Mouse (Mus musculus) hindbrain, embryonic 13.5 days (tissue): ENCODE results near the gene Pir. TPM values are rescaled to one million over a fixed set of nuclear protein-coding genes. Genes with fewer than 3 reads are reported as not detected.

ENCODE experiments used
- ATAC-seq: fragments of 200-750 bp; cut with Nextera tagmentation; 2 replicates; pipeline ENCODE4 v1.8.0; 2017; ENCODE audit warnings: moderate TSS enrichment; ENCODE audit not compliant: low FRiP score
- H3K27ac ChIP-seq: fragments of 300-500 bp; sonication (generic); 2 replicates; pipeline ENCODE4 v1.5.1; 2015; ENCODE audit warnings: inconsistent platforms, mild to moderate bottlenecking, moderate library complexity
- H3K27me3 ChIP-seq: fragments of 300-500 bp; sonication (generic); 2 replicates; pipeline ENCODE4 v1.6.1; 2015; ENCODE audit warnings: mild to moderate bottlenecking, inconsistent platforms
- H3K36me3 ChIP-seq: fragments of 300-500 bp; sonication (generic); 2 replicates; pipeline ENCODE4 v1.6.1; 2015; ENCODE audit warnings: mild to moderate bottlenecking, inconsistent platforms
- H3K4me1 ChIP-seq: fragments of 300-500 bp; sonication (generic); replicated peaks from 2 replicates; pipeline ENCODE4 v1.6.1; 2015; ENCODE audit warnings: inconsistent platforms
- H3K4me2 ChIP-seq: fragments of 300-500 bp; sonication (generic); 2 replicates; pipeline ENCODE4 v1.6.1; 2015; ENCODE audit warnings: inconsistent platforms, mild to moderate bottlenecking, moderate library complexity
- H3K4me3 ChIP-seq: fragments of 300-500 bp; sonication (generic); 2 replicates; pipeline ENCODE4 v1.5.1; 2015; ENCODE audit warnings: mild to moderate bottlenecking, inconsistent platforms
- H3K9ac ChIP-seq: fragments of 300-500 bp; sonication (generic); 2 replicates; pipeline ENCODE4 v1.6.1; 2015; ENCODE audit warnings: mild to moderate bottlenecking, inconsistent platforms
- H3K9me3 ChIP-seq: fragments of 300-500 bp; sonication (generic); 2 replicates; pipeline ENCODE4 v1.6.1; 2016; ENCODE audit warnings: inconsistent platforms
- WGBS: fragments of 180-500 bp; shearing (Covaris S2); methylation state at CpG from one replicate; pipeline ENCODE4 v1.1.7; 2015; 5-methylcytosine and 5-hydroxymethylcytosine counted together
- polyA plus RNA-seq: library from polyadenylated mRNA; unstranded; fragments of >200 nt; fragmentation: Nextera tagmentation; extraction: Ambion mirVana; gene quantifications from 2 replicates; pipeline ENCODE4 v1.2.1, GENCODE M21; 2015

Pir gene
- polyA plus RNA-seq, 1 experiment from 2014 or later = 3.9 TPM

DNA sequence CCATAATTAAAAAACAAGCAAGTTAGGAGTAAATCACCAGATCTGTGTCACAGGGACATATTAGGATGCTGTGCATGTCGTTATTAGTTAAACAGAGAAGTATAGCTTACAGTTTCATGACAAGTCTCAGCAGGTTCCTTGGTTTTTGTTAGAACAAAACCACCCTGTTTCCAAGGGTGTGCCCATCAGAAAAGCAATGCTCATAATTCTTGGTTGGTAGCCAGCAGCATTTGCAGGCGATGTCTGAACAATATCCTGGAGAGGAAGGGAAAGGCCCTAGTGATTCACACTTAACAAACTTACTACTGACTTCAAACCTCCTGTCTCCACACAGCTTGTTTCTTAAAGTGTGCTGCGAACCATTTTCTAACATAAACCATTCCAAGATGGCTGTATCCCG, 14.6 kb downstream of the Pir start:
- Histone ChIP-seq H3K4me1 (no peaks in the 10 kb centered on the region), H3K9ac (no peak overlapping the region), H3K4me2 (no peak overlapping the region), H3K27ac (no peak overlapping the region), H3K9me3 (no peaks in the 10 kb centered on the region), H3K36me3 (no peaks in the 10 kb centered on the region), H3K4me3 (no peak overlapping the region), H3K27me3 (peaks cover 2% of the 10 kb centered on the region; the same call in 1 of the 2 replicates)
- 88% methylated on average over 4 of the region's 4 CpGs for WGBS
- ATAC-seq = no peak

DNA sequence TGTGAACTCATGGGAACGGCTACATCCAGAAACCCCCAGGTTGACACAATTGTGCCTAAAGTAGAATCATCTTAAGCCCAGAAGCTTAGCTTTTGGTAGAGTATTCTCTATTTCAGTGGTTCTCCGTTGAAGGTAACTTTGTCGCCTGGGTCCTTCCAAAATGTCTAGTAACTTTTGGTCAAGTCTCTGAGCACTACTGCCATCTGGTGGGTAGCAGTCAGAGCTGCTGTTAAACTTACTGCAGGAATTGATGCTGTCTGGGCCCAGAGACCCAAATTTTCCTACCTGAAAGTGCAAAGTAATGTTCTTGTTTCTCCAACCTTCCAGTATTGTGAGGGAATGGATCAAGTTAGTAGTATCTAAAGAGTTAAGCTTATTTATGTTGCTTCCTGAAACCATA, 17.9 kb downstream of the Pir start:
- no peak for ATAC-seq
- 67% methylated on average over 3 of the region's 3 CpGs for WGBS
- no peak overlapping the region for H3K9ac ChIP-seq
- no peaks in the 10 kb centered on the region for H3K4me1 ChIP-seq
- H3K4me2 ChIP-seq = no peak overlapping the region
- peaks cover 5% of the 10 kb centered on the region; the same call in 1 of the 2 replicates for H3K27me3 ChIP-seq
- no peak overlapping the region for H3K27ac ChIP-seq
- H3K4me3 ChIP-seq = no peak overlapping the region
- no peaks in the 10 kb centered on the region for H3K9me3 ChIP-seq
- no peaks in the 10 kb centered on the region for H3K36me3 ChIP-seq

DNA sequence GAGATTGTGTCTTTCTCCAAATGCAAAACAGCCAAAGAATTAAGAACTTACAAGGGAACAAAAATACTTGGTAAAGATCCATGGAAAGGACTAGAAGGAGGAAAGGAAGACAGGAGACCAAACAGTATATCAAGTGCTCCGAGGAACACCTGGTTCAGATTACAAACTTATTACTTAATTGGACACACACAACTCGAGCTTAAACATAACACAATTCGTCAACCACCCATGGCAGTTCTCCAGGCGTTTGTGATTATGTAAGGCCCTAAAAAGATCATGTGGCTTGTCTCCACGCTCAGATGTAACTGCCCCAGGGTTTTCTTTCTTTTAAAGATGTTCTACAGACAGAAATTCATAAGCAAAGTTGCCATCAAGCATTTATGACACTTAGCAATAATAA, 22.0 kb downstream of the Pir start:
- no peak for ATAC-seq
- 70% methylated on average over 5 of the region's 5 CpGs for WGBS

DNA sequence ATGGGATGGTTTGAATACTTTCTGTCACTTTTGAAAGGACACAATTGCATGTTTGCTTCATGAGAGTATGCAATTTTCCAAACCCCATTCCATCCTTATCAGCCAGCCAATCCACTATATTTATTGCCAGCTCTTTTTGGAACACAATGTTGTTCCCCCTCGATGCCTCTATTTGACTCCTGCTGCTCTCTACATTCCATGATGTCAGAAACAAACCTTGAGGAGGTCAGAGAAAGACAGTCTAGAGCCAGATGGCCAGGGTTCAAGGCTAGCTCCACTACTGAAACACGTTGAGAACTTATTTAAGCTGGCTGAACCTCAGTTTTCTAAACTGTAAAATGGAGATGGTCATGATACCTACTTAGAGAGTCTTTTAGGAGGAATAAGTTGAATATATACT, 37.1 kb downstream of the Pir start:
- no peaks in the 10 kb centered on the region for H3K27me3 ChIP-seq
- no peak overlapping the region for H3K4me3 ChIP-seq
- H3K27ac ChIP-seq = no peak overlapping the region
- ATAC-seq = no peak
- 69% methylated on average over 2 of the region's 2 CpGs for WGBS
- H3K9ac ChIP-seq = no peak overlapping the region
- H3K4me1 ChIP-seq = no peaks in the 10 kb centered on the region
- no peaks in the 10 kb centered on the region for H3K36me3 ChIP-seq
- no peak overlapping the region for H3K4me2 ChIP-seq
- H3K9me3 ChIP-seq = no peaks in the 10 kb centered on the region

More for the DNA sequence above, 22.0 kb downstream of the Pir start:
- H3K9ac ChIP-seq = no peak overlapping the region
- no peak overlapping the region for H3K4me2 ChIP-seq
- H3K4me1 ChIP-seq = no peaks in the 10 kb centered on the region
- H3K9me3 ChIP-seq = no peaks in the 10 kb centered on the region
- H3K27ac ChIP-seq = no peak overlapping the region
- H3K4me3 ChIP-seq = no peak overlapping the region
- H3K27me3 ChIP-seq = peaks cover 5% of the 10 kb centered on the region; the same call in 1 of the 2 replicates
- no peaks in the 10 kb centered on the region for H3K36me3 ChIP-seq

DNA sequence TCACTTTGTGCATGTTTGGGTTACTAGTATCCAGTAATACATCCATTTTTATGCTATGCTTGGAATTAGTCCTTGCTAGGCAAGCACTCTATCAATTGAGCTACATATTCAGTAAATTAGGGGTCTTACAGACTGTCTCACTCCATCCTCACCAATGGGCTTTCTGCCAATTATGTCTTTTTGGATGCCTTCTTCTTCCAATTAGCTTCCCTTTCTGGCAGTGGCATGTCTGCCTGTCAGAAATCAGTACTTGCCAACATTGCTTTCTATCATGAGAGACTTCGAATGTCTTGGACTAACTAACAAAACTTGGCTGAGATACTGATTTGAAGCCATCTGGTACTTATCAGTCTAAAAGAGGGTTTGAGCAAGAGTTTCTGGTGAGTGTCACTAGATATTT, 44.7 kb downstream of the Pir start:
- no peak overlapping the region for H3K4me2 ChIP-seq
- H3K4me3 ChIP-seq = no peak overlapping the region
- no peaks in the 10 kb centered on the region for H3K27me3 ChIP-seq
- H3K9me3 ChIP-seq = no peaks in the 10 kb centered on the region
- WGBS = 71% methylated on average over 1 of the region's 1 CpGs
- ATAC-seq = no peak
- H3K36me3 ChIP-seq = no peaks in the 10 kb centered on the region
- H3K9ac ChIP-seq = no peak overlapping the region
- no peak overlapping the region for H3K27ac ChIP-seq
- no peaks in the 10 kb centered on the region for H3K4me1 ChIP-seq

DNA sequence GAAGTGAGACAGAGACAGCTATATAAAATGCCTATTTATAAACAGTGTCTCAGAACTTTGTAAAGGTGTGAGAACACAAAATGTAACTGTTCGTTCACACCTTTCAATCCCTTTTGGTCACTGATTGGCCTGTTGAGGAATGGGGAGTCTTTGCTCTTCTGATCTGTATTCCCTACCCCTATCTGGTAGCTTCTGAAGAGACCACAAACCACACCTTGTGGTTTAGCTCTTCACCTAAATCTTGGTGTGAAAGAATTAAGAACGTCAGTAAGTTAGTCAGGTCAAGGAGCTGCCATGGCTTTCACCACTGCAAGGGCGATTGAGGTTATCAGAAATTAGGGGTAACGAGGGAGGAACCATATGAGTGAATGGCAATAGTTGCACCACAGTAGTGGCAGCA, 49.4 kb downstream of the Pir start:
- Histone ChIP-seq H3K27ac (no peak overlapping the region), H3K27me3 (0 out of 2 replicates have a peak, but pooled peaks cover 5% of the 10 kb centered on the region), H3K36me3 (no peaks in the 10 kb centered on the region), H3K4me2 (no peak overlapping the region), H3K4me3 (no peak overlapping the region), H3K4me1 (no peaks in the 10 kb centered on the region), H3K9me3 (no peaks in the 10 kb centered on the region), H3K9ac (no peak overlapping the region)
- 82% methylated on average over 4 of the region's 4 CpGs for WGBS
- no peak for ATAC-seq

DNA sequence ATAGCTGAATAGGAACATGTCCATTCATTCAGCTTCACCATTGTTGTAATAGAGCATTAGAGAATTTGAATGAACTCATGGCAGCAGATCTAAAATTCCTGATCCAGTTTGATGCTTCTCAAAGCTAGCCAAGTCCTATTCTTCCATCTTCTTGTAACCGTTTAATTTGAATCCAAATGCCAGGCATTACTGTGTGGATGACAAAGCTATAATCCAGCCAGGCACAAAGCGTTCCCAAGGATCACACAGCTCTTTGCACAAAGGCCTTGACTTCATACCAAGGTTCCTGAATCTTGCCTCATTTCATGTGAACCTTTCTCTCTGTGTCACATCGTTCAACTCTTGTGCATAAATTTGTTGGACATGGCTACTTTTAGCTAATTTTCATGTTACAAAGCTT, 50.9 kb downstream of the Pir start:
- no peak for ATAC-seq
- Histone ChIP-seq H3K4me2 (no peak overlapping the region), H3K36me3 (no peaks in the 10 kb centered on the region), H3K27me3 (0 out of 2 replicates have a peak, but pooled peaks cover 5% of the 10 kb centered on the region), H3K9me3 (no peaks in the 10 kb centered on the region), H3K27ac (no peak overlapping the region), H3K4me1 (no peaks in the 10 kb centered on the region), H3K9ac (no peak overlapping the region), H3K4me3 (no peak overlapping the region)
- WGBS = 86% methylated on average over 3 of the region's 3 CpGs

DNA sequence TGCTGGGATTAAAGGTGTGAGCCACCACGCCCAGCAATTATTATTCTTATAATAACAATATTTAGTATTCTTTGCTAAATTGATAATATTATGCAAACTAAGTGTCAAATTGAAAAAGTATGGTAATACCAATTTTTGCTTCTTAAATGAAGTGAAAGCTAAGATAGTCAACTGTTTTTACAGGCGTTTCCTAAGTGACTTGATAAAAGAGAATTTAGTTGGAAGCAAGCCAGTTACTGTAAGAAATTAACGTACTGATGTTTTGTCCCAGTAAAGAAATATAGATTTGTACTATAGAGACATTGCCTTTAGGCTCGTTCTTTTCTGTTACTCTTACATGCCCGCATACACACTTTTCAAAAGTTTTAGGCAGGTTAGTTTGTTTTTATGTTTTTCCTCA, 53.3 kb downstream of the Pir start:
- 89% methylated on average over 5 of the region's 5 CpGs for WGBS
- 0 out of 2 replicates have a peak, but pooled peaks cover 5% of the 10 kb centered on the region for H3K27me3 ChIP-seq

DNA sequence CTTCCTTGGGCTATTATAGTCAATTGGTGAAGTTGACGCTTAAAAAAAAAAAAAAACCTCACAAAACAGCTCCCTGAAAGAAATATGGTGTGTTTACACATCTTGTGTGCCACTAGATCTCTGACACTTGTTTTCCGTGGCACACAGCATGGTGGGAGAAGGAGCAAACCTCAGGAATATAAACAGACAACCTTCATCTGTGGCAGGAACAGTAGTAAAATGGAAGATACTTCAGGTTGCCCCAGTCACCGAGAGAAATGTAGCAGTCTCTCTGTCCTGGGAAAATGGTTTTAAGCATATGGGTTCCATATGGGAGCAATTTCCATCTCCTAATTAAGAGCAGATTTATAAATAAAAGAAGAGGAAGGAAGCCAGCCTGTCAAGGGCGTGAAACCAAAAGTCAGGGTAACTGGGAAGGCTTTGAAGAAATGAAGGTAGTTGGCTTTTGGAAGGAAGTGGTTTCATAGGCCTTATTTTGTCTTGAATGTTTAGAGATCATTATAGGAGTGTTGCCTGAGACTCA, 54.3 kb downstream of the Pir start:
- H3K9ac ChIP-seq = no peak overlapping the region
- H3K36me3 ChIP-seq = no peaks in the 10 kb centered on the region
- no peak for ATAC-seq
- no peak overlapping the region for H3K4me3 ChIP-seq
- no peaks in the 10 kb centered on the region for H3K9me3 ChIP-seq
- 79% methylated on average over 4 of the region's 4 CpGs for WGBS
- no peak overlapping the region for H3K27ac ChIP-seq
- 0 out of 2 replicates have a peak, but pooled peaks cover 5% of the 10 kb centered on the region for H3K27me3 ChIP-seq
- no peak overlapping the region for H3K4me2 ChIP-seq
- H3K4me1 ChIP-seq = no peaks in the 10 kb centered on the region

More for the DNA sequence above, 53.3 kb downstream of the Pir start:
- Histone ChIP-seq H3K27ac (no peak overlapping the region), H3K9me3 (no peaks in the 10 kb centered on the region), H3K4me2 (no peak overlapping the region), H3K9ac (no peak overlapping the region), H3K36me3 (no peaks in the 10 kb centered on the region), H3K4me1 (no peaks in the 10 kb centered on the region), H3K4me3 (no peak overlapping the region)
- ATAC-seq = no peak

DNA sequence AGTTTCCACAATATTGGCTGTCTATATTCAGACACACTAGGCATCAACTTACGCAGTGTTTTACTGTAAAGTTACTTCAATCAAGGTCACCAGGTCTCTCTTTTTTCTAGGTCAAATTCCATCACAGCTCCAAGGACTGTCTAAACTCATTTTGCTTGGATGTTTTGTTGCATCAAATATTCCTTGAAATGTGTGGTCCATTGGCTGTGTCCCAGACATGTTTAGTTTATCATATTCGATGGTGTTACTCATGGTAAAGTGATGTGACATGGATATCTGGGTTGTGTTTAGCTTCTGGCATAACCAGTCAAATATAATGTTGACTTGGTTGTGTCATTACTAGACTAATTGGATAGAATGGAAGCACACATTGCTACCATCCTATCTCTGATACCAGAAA, 61.2 kb downstream of the Pir start:
- no peak for ATAC-seq
- no peaks in the 10 kb centered on the region for H3K27me3 ChIP-seq
- no peaks in the 10 kb centered on the region for H3K36me3 ChIP-seq
- H3K4me1 ChIP-seq = no peaks in the 10 kb centered on the region
- 91% methylated on average over 2 of the region's 2 CpGs for WGBS
- H3K27ac ChIP-seq = no peak overlapping the region
- no peak overlapping the region for H3K4me3 ChIP-seq
- H3K4me2 ChIP-seq = no peak overlapping the region
- no peaks in the 10 kb centered on the region for H3K9me3 ChIP-seq
- H3K9ac ChIP-seq = no peak overlapping the region

DNA sequence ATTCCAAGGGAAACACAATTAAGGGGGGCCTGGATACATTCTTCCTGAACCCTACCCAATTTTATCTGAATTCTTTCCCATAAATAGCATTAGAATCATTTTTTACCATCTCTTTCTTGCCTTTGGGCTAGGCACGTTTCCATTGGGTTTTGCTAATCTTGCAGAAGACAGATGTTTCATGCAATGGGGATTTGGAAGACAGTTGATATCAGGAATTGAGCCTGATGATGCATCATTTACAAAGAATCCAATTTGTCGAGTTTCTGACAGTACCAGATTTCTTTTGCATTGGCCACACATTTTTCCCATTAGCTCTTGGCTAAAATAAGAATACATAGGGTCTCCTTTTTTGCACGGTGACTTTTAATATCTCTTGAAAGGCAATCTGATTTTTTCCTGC, 61.6 kb downstream of the Pir start:
- WGBS = 79% methylated on average over 3 of the region's 3 CpGs
- no peaks in the 10 kb centered on the region for H3K36me3 ChIP-seq
- ATAC-seq = no peak
- no peak overlapping the region for H3K4me2 ChIP-seq
- no peaks in the 10 kb centered on the region for H3K27me3 ChIP-seq
- no peak overlapping the region for H3K9ac ChIP-seq
- no peak overlapping the region for H3K27ac ChIP-seq
- H3K4me3 ChIP-seq = no peak overlapping the region
- H3K9me3 ChIP-seq = no peaks in the 10 kb centered on the region
- no peaks in the 10 kb centered on the region for H3K4me1 ChIP-seq

DNA sequence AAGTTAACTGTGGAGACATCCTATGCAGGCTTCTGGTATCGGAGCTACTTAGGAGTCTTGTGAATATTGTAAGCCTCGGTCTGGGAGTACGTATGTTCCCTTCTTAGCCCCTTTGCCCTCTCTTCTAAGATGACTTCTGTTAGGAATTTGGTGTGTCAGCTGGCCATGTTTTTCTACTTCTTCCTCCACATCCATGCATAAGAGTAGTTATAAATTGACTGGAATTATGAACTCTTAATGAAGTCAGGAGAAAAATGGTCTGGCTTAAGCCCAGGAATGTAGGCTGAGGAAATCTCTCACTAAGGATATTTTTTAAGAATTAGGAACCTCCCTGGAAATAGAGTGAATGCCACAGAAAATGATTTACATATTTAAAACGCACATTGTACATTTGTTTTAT, 69.4 kb downstream of the Pir start:
- Histone ChIP-seq H3K27me3 (no peaks in the 10 kb centered on the region), H3K4me3 (no peak overlapping the region), H3K9ac (no peak overlapping the region), H3K36me3 (no peaks in the 10 kb centered on the region), H3K9me3 (no peaks in the 10 kb centered on the region), H3K4me2 (no peak overlapping the region), H3K27ac (no peak overlapping the region), H3K4me1 (no peaks in the 10 kb centered on the region)
- 93% methylated on average over 4 of the region's 4 CpGs for WGBS
- ATAC-seq = no peak

DNA sequence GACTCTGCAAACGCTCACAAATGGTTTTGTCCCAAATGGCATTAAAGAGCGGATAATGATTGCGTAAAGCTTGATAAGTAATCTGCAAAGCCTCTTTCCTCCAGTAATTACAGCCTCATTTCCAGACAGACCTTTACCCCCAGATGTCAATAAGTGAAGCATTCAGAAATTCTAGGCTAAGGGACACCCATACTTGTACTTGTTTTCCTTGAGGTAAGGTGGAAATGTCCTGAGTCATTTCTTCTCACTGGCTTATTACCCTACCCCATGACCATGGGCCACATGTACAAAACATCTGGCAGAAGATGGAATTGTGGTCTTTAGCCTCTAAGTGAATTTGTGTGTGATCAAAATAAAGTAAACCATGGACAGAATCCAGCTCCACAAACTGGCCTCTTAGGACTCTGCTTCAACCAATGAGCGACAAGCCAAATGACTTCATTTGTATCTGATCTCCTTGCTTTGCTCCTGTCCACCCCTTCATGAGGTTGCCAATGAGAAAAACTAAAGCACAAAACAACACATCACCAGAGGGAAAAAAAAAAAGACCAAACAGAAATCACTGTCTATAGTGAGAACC, 76.3 kb downstream of the Pir start:
- no peak overlapping the region for H3K4me2 ChIP-seq
- H3K27me3 ChIP-seq = no peaks in the 10 kb centered on the region
- H3K9ac ChIP-seq = no peak overlapping the region
- H3K4me3 ChIP-seq = no peak overlapping the region
- H3K9me3 ChIP-seq = no peaks in the 10 kb centered on the region
- no peak overlapping the region for H3K27ac ChIP-seq
- no peaks in the 10 kb centered on the region for H3K36me3 ChIP-seq
- ATAC-seq = no peak
- H3K4me1 ChIP-seq = no peaks in the 10 kb centered on the region
- 92% methylated on average over 4 of the region's 4 CpGs for WGBS
